Mouse (Mus musculus): ENCODE measurements around the gene Pard3. TPM values are rescaled to one million over a fixed set of nuclear protein-coding genes. Genes with fewer than 3 reads are reported as not detected.
A peak's percentile ranks its signal among the peaks of the same experiment; 100 is the strongest.

Pard3 gene
- total RNA-seq, 2 experiments from 2014 or later = 26.1 to 28.1 TPM

- DNase-seq (ENCODE audit: low spot score in 2 of 2) = peak in 1 of 2 experiments; percentile 17
- TF ChIP-seq CTCF (conservative IDR thresholded peaks at IDR 0.05) = no peak
- no peak overlapping the region for H3K4me3 ChIP-seq
- no peak overlapping the region for H3K27ac ChIP-seq
Observed at GRCm38 (mm10) chr8:127614206-127614605, 550.5 kb downstream of the Pard3 start.

- TF ChIP-seq CTCF (conservative IDR thresholded peaks at IDR 0.05) = no peak
- no peak for DNase-seq (ENCODE audit: low spot score in 2 of 2)
- no peak overlapping the region for H3K4me3 ChIP-seq
- no peak overlapping the region for H3K27ac ChIP-seq
Observed at GRCm38 (mm10) chr8:127616681-127617080, 553.0 kb downstream of the Pard3 start.

- no peak for TF ChIP-seq CTCF (conservative IDR thresholded peaks at IDR 0.05)
- Histone ChIP-seq H3K4me3 (no peak overlapping the region), H3K27ac (no peak overlapping the region)
- DNase-seq (ENCODE audit: low spot score in 2 of 2) = no peak
Observed at GRCm38 (mm10) chr8:127622137-127622536, 558.4 kb downstream of the Pard3 start.

GRCm38 (mm10) chr8:127638232-127639087 lies 574.8 kb downstream of the Pard3 start:
- no peak for TF ChIP-seq CTCF (conservative IDR thresholded peaks at IDR 0.05)
- H3K27ac ChIP-seq = no peak overlapping the region
- H3K4me3 ChIP-seq = no peak overlapping the region
- no peak for DNase-seq (ENCODE audit: low spot score in 2 of 2)

- Histone ChIP-seq H3K4me3 (no peak overlapping the region), H3K27ac (no peak overlapping the region)
- TF ChIP-seq CTCF (conservative IDR thresholded peaks at IDR 0.05) = no peak
- no peak for DNase-seq (ENCODE audit: low spot score in 2 of 2)
Observed at GRCm38 (mm10) chr8:127639088-127639453, 575.4 kb downstream of the Pard3 start.

- Histone ChIP-seq H3K4me3 (no peak overlapping the region), H3K27ac (no peak overlapping the region)
- TF ChIP-seq CTCF (conservative IDR thresholded peaks at IDR 0.05) = no peak
- DNase-seq (ENCODE audit: low spot score in 2 of 2) = no peak
Observed at GRCm38 (mm10) chr8:127655559-127655958, 591.9 kb downstream of the Pard3 start.

Other genes with a start within 250 kb of the Pard3 start
- 100 to 1,000 TPM; 209 to 214 TPM for gene Tomm20, start 118.0 kb upstream of the Pard3 start, total RNA-seq (2021)
- 10 to 100 TPM; 12.1 to 12.9 TPM for gene Rbm34, start 92.8 kb upstream of the Pard3 start, total RNA-seq (2021)